Mouse (Mus musculus) heart, postnatal 36 days (tissue): ENCODE results near the gene Alcam. TPM values are rescaled to one million over a fixed set of nuclear protein-coding genes. Genes with fewer than 3 reads are reported as not detected.

Experiments used
- DNase-seq, 2 experiments: peaks; one replicate each; pipeline ENCODE4 v3.0.0; 2021 to 2022
- intact Hi-C: fragments of 180-260 bp; cut with DNase I; formaldehyde crosslinking; loops from one replicate; pipeline ENCODE4 v1.15.1; 2025
- total RNA-seq, 2 experiments: library from RNA; stranded (reverse); gene quantifications; 2 replicates each; pipeline ENCODE4 v1.2.3; 2021

The Alcam gene
- total RNA-seq, 2 experiments from 2014 or later, result 2.6 to 3.4 TPM

- no peak for DNase-seq
- intact Hi-C loops, result no loop called here
These were observed 74.9 kb downstream of the Alcam start for GRCm38 (mm10) chr16:52378811-52379597.

- intact Hi-C loops, result no loop called here
- DNase-seq, result no peak
These were observed 77.0 kb downstream of the Alcam start for GRCm38 (mm10) chr16:52376827-52377226.

- intact Hi-C loops, result no loop called here
- DNase-seq, result no peak
These were observed 81.9 kb downstream of the Alcam start for GRCm38 (mm10) chr16:52371956-52372355.

GRCm38 (mm10) chr16:52368521-52368920 is 85.4 kb downstream of the Alcam start:
- no peak for DNase-seq
- intact Hi-C loops, result no loop called here

GRCm38 (mm10) chr16:52366915-52367314 is 87.0 kb downstream of the Alcam start:
- intact Hi-C loops, result no loop called here
- no peak for DNase-seq

- DNase-seq, result no peak
- intact Hi-C loops, result no loop called here
These were observed 89.8 kb downstream of the Alcam start for GRCm38 (mm10) chr16:52363944-52364511.

- intact Hi-C loops, result no loop called here
- no peak for DNase-seq
These were observed 110.3 kb downstream of the Alcam start for GRCm38 (mm10) chr16:52343467-52344033.

GRCm38 (mm10) chr16:52342694-52343466 is 111.0 kb downstream of the Alcam start:
- no peak for DNase-seq
- intact Hi-C loops, result no loop called here

GRCm38 (mm10) chr16:52334084-52334483 is 119.8 kb downstream of the Alcam start:
- DNase-seq, result no peak
- intact Hi-C loops, result no loop called here

- no peak for DNase-seq
- intact Hi-C loops, result no loop called here
These were observed 120.2 kb downstream of the Alcam start for GRCm38 (mm10) chr16:52333631-52334030.

GRCm38 (mm10) chr16:52331341-52331830 is 122.5 kb downstream of the Alcam start:
- intact Hi-C loops, result no loop called here

GRCm38 (mm10) chr16:52329420-52329819 is 124.5 kb downstream of the Alcam start:
- intact Hi-C loops, result no loop called here
- no peak for DNase-seq

More at GRCm38 (mm10) chr16:52331341-52331830, 122.5 kb downstream of the Alcam start:
- DNase-seq, result no peak

- DNase-seq, result no peak
- intact Hi-C loops, result no loop called here
These were observed 134.6 kb downstream of the Alcam start for GRCm38 (mm10) chr16:52319229-52319628.

GRCm38 (mm10) chr16:52311073-52311472 is 142.8 kb downstream of the Alcam start:
- peak; percentile 73 to 77 for DNase-seq
- intact Hi-C loops, result loop anchor here (1.0 to 5.0 kb wide), 4 partner anchors 142 to 994 kb away; no protein-coding TSS in a partner anchor

GRCm38 (mm10) chr16:52307016-52307415 is 146.9 kb downstream of the Alcam start:
- intact Hi-C loops, result no loop called here
- DNase-seq, result no peak

- DNase-seq, result no peak
- intact Hi-C loops, result no loop called here
These were observed 150.4 kb downstream of the Alcam start for GRCm38 (mm10) chr16:52303532-52303902.

GRCm38 (mm10) chr16:52302790-52303531 is 150.9 kb downstream of the Alcam start:
- no peak for DNase-seq
- intact Hi-C loops, result no loop called here

GRCm38 (mm10) chr16:52301730-52302129 is 152.1 kb downstream of the Alcam start:
- no peak for DNase-seq
- intact Hi-C loops, result no loop called here

- intact Hi-C loops, result no loop called here
These were observed 157.5 kb downstream of the Alcam start for GRCm38 (mm10) chr16:52296376-52296775.

GRCm38 (mm10) chr16:52295535-52295934 is 158.3 kb downstream of the Alcam start:
- intact Hi-C loops, result no loop called here

More at GRCm38 (mm10) chr16:52296376-52296775, 157.5 kb downstream of the Alcam start:
- no peak for DNase-seq

More at GRCm38 (mm10) chr16:52295535-52295934, 158.3 kb downstream of the Alcam start:
- DNase-seq, result no peak
